Mouse (Mus musculus): ENCODE data around the gene Mocs1. TPM values are rescaled to one million over a fixed set of nuclear protein-coding genes. Genes with fewer than 3 reads are reported as not detected.

Mocs1 gene
- polyA plus RNA-seq, 1 experiment = 73.1 TPM

DNA sequence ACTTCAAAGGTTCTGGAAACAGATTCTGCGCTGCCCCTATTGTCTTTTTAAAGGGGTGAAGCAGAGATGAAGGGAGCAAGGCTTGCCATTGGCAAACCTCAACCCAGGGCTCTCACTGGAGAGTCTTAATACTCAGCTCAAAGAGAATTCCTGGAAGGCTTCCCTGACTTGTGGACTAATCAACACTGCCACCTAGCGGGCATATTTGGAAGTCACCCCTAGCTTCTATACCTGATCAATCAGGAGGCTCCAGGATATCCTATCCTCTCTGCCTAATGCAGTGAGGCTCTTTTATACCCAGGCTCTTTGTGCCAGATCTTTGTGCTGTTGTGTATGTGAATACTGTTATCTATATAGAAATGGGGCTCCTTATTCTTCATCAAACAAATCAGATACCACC lies 28.0 kb upstream of the Mocs1 start:
- no peak overlapping the region for H3K27ac ChIP-seq (ENCODE audit: insufficient read depth, low read depth, low read length)
- no peak for TF ChIP-seq POLR2A (IDR thresholded peaks at IDR 0.05; ENCODE audit: low read depth, low read length)
- TF ChIP-seq CTCF (IDR thresholded peaks at IDR 0.05; ENCODE audit: extremely low read depth, insufficient read length, insufficient replicate concordance, low read depth, low read length) = peak; percentile 42; the same call in 1 of the 2 replicates
- no peaks in the 10 kb centered on the region for H3K27me3 ChIP-seq (ENCODE audit: control insufficient read depth, insufficient read depth, low read length)
- no peaks in the 10 kb centered on the region for H3K36me3 ChIP-seq (ENCODE audit: control insufficient read depth, insufficient read depth, low read length)
- WGBS = 1% methylated on average over 2 of the region's 2 CpGs
- no peaks in the 10 kb centered on the region for H3K4me1 ChIP-seq (ENCODE audit: control insufficient read depth, insufficient read depth, insufficient read length, low read length)
- H3K4me3 ChIP-seq (ENCODE audit: low read depth, low read length) = no peak overlapping the region

DNA sequence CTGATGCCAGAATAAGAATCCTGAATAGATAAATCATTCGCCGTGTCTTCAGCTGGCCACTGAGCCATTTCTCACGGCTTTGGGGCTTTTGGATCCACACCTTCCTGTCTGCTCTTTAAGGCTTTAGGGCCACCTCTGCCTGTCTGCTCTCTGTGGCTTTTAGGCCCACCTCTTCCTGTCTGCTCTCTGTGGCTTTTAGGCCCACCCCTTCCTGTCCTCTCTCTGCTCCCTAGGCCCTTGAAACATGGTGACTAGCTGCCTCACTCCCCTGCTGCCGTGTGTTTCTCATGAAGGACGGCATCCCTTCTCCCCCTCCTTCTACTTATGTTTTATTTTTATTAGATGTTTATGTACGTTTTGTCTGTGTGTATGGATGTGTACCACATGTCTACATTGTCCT lies 25.0 kb upstream of the Mocs1 start:
- H3K4me3 ChIP-seq (ENCODE audit: low read depth, low read length) = no peak overlapping the region
- H3K27ac ChIP-seq (ENCODE audit: insufficient read depth, low read depth, low read length) = no peak overlapping the region
- 78% methylated on average over 6 of the region's 6 CpGs for WGBS
- TF ChIP-seq POLR2A (IDR thresholded peaks at IDR 0.05; ENCODE audit: low read depth, low read length) = no peak
- no peaks in the 10 kb centered on the region for H3K36me3 ChIP-seq (ENCODE audit: control insufficient read depth, insufficient read depth, low read length)
- no peaks in the 10 kb centered on the region for H3K27me3 ChIP-seq (ENCODE audit: control insufficient read depth, insufficient read depth, low read length)
- H3K4me1 ChIP-seq (ENCODE audit: control insufficient read depth, insufficient read depth, insufficient read length, low read length) = no peaks in the 10 kb centered on the region

DNA sequence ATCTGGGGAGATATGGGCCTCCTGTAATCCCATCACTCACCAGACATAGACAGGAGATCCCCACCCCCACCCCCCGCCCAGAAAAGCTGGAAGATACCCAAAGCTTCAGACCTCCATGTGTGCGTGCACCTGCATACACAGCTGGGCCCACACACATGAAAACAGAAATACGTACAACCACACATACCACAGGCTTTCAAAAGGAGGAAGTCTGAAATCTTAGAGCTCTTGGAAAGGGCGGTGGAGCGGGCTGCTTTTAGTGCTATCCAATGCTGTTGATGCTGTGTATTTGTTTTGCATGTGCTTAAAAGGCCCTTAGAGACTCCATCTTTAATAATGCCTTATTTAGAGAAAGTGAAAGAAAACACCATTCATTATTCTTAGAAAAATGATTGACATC lies 22.2 kb upstream of the Mocs1 start:
- TF ChIP-seq POLR2A (IDR thresholded peaks at IDR 0.05; ENCODE audit: low read depth, low read length) (no peak), CTCF (IDR thresholded peaks at IDR 0.05; ENCODE audit: extremely low read depth, insufficient read length, insufficient replicate concordance, low read depth, low read length) (no peak)
- H3K36me3 ChIP-seq (ENCODE audit: control insufficient read depth, insufficient read depth, low read length) = no peaks in the 10 kb centered on the region
- WGBS = 81% methylated on average over 5 of the region's 5 CpGs
- no peak overlapping the region for H3K4me3 ChIP-seq (ENCODE audit: low read depth, low read length)
- H3K4me1 ChIP-seq (ENCODE audit: control insufficient read depth, insufficient read depth, insufficient read length, low read length) = peaks cover 6% of the 10 kb centered on the region; the same call in 1 of the 2 replicates
- H3K27me3 ChIP-seq (ENCODE audit: control insufficient read depth, insufficient read depth, low read length) = no peaks in the 10 kb centered on the region
- H3K27ac ChIP-seq (ENCODE audit: insufficient read depth, low read depth, low read length) = no peak overlapping the region

DNA sequence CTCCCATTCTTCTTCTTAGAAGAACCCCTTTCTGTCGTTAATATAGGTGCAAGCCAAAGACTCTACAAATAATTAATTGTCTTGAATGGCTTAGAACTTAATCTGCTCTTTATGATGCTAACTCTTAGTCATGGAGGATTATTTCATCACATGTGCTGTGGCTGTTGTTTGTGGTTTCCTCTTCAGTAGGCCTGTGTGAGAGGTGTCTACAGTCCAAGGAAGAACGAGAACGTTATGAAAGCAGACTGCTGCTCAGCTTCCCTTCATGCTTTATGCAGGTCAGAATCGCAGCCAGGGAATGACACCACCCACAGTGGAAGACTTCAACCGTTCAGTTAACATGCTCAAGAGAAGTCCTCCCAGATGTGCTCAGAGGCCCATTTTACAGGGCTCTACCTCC lies 15.2 kb upstream of the Mocs1 start:
- Histone ChIP-seq H3K27ac (ENCODE audit: insufficient read depth, low read depth, low read length) (no peak overlapping the region), H3K36me3 (ENCODE audit: control insufficient read depth, insufficient read depth, low read length) (no peaks in the 10 kb centered on the region), H3K4me3 (ENCODE audit: low read depth, low read length) (no peak overlapping the region), H3K4me1 (ENCODE audit: control insufficient read depth, insufficient read depth, insufficient read length, low read length) (peaks cover 6% of the 10 kb centered on the region; the same call in 1 of the 2 replicates), H3K27me3 (ENCODE audit: control insufficient read depth, insufficient read depth, low read length) (no peaks in the 10 kb centered on the region)
- no peak for TF ChIP-seq POLR2A (IDR thresholded peaks at IDR 0.05; ENCODE audit: low read depth, low read length)
- no peak for TF ChIP-seq CTCF (IDR thresholded peaks at IDR 0.05; ENCODE audit: extremely low read depth, insufficient read length, insufficient replicate concordance, low read depth, low read length)
- 84% methylated on average over 5 of the region's 5 CpGs for WGBS

DNA sequence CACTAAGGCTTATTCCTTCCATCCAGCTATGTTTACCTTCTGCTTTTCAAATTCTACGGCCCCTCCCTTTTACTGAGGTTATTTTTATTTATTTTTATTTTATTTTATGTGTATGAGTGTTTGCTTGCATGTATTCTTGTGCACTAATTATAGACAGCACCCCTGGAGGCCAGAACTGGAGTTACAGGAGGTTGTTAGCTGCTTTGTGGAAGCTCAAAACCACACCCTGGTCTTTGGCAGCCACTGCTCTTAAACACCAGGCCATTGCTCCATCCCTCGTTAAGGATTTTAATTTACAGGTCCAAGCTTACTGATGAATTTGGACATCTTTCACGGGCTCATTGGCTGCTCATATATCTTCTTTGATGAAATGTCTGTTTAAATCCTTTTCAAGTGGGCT lies 14.6 kb upstream of the Mocs1 start:
- H3K4me1 ChIP-seq (ENCODE audit: control insufficient read depth, insufficient read depth, insufficient read length, low read length) = peaks cover 6% of the 10 kb centered on the region; the same call in 1 of the 2 replicates
- H3K27me3 ChIP-seq (ENCODE audit: control insufficient read depth, insufficient read depth, low read length) = no peaks in the 10 kb centered on the region
- H3K36me3 ChIP-seq (ENCODE audit: control insufficient read depth, insufficient read depth, low read length) = no peaks in the 10 kb centered on the region
- TF ChIP-seq POLR2A (IDR thresholded peaks at IDR 0.05; ENCODE audit: low read depth, low read length) (no peak), CTCF (IDR thresholded peaks at IDR 0.05; ENCODE audit: extremely low read depth, insufficient read length, insufficient replicate concordance, low read depth, low read length) (peak; percentile 39; the same call in 1 of the 2 replicates)
- 51% methylated on average over 3 of the region's 3 CpGs for WGBS
- no peak overlapping the region for H3K4me3 ChIP-seq (ENCODE audit: low read depth, low read length)
- no peak overlapping the region for H3K27ac ChIP-seq (ENCODE audit: insufficient read depth, low read depth, low read length)

DNA sequence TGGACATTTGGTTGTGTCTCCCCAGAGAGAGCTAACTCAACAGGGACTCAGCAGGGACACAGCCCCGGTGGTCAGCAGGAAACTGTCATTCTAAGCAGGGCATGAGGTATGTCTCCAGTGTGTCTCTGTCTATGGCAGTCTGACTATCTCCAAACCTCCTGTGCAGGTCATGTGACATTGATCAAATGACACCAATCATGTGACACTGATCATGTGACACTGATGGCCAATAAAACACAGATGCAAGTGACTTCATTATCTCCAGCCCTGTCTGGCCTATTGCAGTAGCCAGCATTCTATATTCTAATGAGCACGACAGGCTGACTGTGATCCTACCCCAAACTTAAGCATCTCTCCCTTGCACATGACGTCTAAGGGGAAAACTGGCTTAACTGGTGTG lies 11.9 kb upstream of the Mocs1 start:
- Histone ChIP-seq H3K36me3 (ENCODE audit: control insufficient read depth, insufficient read depth, low read length) (no peaks in the 10 kb centered on the region), H3K27ac (ENCODE audit: insufficient read depth, low read depth, low read length) (no peak overlapping the region), H3K27me3 (ENCODE audit: control insufficient read depth, insufficient read depth, low read length) (no peaks in the 10 kb centered on the region), H3K4me1 (ENCODE audit: control insufficient read depth, insufficient read depth, insufficient read length, low read length) (peaks cover 8% of the 10 kb centered on the region; the same call in 1 of the 2 replicates), H3K4me3 (ENCODE audit: low read depth, low read length) (no peak overlapping the region)
- WGBS = 81% methylated on average over 3 of the region's 3 CpGs
- TF ChIP-seq POLR2A (IDR thresholded peaks at IDR 0.05; ENCODE audit: low read depth, low read length) (no peak), CTCF (IDR thresholded peaks at IDR 0.05; ENCODE audit: extremely low read depth, insufficient read length, insufficient replicate concordance, low read depth, low read length) (no peak)

DNA sequence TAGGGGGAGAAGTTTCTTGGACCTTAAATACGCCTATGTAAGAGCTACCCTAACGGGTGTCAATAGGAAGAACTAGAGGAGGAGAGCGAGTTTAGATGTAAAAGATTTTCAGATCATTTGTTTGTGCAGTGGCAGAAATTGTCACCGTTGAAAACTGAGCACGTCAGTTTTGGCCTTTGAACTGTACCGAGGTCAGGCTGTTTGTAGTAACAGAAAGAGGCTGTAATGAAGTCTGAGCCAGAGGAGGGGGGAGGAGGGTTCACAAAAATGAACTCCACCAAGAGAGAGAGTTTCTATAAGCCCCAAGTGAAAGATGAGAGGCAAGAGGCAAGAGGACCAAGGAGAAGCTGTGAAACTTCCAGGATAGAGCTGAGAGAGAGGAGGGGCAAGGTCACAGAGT lies 8.3 kb upstream of the Mocs1 start:
- WGBS = 25% methylated on average over 6 of the region's 6 CpGs
- H3K36me3 ChIP-seq (ENCODE audit: control insufficient read depth, insufficient read depth, low read length) = no peaks in the 10 kb centered on the region
- H3K27me3 ChIP-seq (ENCODE audit: control insufficient read depth, insufficient read depth, low read length) = no peaks in the 10 kb centered on the region
- no peak overlapping the region for H3K4me3 ChIP-seq (ENCODE audit: low read depth, low read length)
- peaks cover 21% of the 10 kb centered on the region for H3K4me1 ChIP-seq (ENCODE audit: control insufficient read depth, insufficient read depth, insufficient read length, low read length)
- H3K27ac ChIP-seq (ENCODE audit: insufficient read depth, low read depth, low read length) = peak overlapping the region; percentile 33; the same call in 1 of the 2 replicates
- no peak for TF ChIP-seq CTCF (IDR thresholded peaks at IDR 0.05; ENCODE audit: extremely low read depth, insufficient read length, insufficient replicate concordance, low read depth, low read length)
- TF ChIP-seq POLR2A (IDR thresholded peaks at IDR 0.05; ENCODE audit: low read depth, low read length) = no peak
